Mouse (Mus musculus) layer of hippocampus, adult 8-10 months (tissue): ENCODE data around the gene Lrrc4. TPM values are rescaled to one million over a fixed set of nuclear protein-coding genes. Genes with fewer than 3 reads are reported as not detected.

Experiments
- DNase-seq, 2 experiments: peaks; one replicate each; pipeline ENCODE4 v3.0.0; 2022; ENCODE audit warnings: low spot score in 2 of 2
- total RNA-seq, 4 experiments: library from RNA; stranded (reverse); gene quantifications; 2 replicates each; pipeline ENCODE4 v1.2.4; 2022

The Lrrc4 gene
- total RNA-seq, 4 experiments from 2014 or later = 89.1 to 97.1 (median 91.5) TPM

DNA sequence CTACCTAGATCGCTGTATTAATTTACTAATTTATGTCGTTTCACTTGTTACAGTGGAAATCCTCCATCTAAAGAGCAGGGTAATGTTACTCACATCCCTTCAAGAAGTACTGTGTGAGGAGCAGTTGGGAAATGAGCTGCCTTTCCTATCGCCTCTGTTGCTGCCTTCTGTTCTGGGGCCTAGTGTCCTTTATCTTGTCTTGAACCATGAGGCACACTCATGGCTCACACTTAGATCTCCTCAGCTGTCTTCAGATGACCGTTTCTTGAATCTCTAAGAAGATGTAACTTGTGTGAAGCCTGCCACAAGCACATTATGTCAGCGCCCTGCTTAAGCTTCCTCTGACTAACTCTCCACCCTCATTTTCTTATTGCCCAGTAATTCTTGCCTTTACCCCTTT lies 209.6 kb downstream of the Lrrc4 start:
- DNase-seq = no peak

DNA sequence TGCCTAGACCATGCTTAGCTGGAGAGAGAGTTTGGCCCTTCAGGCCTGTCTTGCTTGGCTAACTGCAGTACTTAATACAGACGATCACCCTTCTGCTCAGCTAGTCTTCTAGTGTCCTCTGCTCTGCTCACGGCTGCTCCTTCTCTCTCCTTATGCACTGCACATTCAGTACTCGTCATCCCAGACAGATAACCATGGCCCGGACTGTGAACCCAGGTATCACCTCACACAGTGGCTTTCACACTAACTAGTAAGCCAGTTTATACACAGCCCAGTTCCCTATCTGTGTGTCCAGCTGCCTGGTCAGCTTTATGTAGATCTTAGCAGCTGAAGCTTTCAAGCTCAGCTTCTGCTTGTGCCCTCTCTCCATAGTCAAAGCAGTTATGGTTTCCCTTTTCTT lies 210.1 kb downstream of the Lrrc4 start:
- no peak for DNase-seq

DNA sequence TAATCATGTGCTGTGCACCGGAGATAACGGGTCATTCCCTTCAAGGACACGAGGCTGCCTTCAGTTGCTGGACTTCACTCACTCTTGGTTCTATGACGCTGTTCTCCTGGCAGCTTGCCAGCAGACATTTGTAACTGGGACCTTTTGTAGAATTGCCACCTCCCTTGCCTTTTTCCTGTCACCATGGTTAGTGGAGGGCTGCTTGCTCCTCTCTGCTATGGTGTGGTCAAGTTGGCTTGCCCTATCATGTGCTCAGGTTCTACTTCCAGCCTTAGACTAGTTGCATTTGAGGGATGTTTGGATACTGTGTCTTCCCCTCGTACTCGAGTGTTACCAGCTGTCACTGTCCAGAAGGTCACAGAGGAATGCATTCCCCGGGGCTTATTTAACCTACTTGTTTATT lies 212.8 kb downstream of the Lrrc4 start:
- DNase-seq = peak; percentile 40 to 46

DNA sequence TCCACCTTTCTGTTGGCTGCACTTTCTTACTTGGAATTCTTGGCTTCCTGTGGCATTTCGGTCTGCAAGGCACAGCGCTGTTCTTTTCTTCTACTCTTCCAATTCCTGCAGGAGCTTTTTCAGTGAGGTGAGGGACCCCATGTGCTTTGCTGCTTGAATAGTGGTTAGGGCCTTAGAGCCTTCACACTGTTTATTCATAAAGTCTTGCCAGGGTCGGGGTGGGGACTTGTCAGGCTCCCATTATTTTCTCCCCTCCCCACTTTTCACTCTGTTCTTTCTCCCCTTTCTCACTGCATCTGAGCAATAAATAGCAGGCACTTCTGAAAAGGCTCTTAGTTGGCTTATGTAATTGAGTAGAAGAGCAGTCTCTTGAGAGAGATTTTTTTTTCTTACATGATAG lies 213.2 kb downstream of the Lrrc4 start:
- no peak for DNase-seq

DNA sequence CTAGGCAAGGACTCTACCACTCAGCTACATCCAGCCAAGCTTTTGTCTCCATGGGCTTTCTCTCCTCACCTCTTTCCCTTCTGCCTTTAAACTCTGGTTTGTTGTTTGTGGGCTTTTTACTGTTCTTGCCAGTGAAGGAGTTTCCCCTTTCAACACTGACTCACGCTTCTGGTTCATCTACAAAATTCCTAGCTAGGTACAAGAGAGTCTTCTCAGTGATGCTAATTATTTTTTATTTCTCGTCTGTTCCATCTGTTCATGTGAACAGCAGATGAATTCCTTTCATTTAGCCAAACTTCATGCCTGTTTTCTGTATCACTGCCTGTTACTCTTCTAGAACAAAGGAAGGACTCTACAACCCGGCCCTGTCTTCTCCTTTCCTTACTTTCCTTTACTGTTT lies 215.6 kb downstream of the Lrrc4 start:
- DNase-seq = peak in 1 of 2 experiments; percentile 42

DNA sequence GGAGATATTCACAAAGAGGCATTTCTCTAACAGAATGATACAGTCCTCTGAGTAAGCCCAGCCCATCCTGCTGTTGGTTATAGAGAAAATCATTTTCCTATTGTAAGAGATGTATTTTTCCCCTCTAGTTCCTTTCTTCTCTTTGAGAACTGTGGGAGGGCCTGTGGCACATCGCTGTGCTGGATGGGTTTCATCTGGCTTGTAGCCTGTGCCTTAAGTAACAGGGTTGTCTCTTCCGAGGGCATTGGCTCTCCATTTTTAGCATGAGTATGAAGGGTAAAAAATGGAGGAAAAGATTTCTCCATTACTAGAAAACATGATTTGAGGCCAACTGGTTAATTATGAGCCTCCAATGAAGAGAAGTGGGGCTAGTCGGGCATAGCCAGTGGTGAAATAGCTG lies 216.1 kb downstream of the Lrrc4 start:
- DNase-seq = no peak

DNA sequence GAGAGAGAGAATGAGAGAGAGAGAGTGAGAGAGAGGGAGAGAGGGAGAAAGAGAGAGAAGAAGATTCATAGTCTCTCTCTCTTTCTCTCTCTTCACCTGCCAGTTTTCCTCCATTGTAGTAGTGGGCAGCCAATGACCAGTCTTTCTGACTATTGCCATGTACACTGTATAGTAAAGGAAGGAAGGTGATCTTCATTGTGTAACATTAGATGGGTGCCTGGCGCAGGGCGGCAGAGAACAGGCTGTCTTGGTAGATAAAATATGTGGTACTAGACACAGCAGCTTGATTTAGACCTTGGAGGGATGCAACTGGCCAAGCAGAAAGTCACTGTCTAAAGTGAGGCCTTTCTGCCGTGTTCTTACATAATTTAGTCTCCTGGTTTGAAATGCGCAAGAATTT lies 216.7 kb downstream of the Lrrc4 start:
- DNase-seq = no peak

DNA sequence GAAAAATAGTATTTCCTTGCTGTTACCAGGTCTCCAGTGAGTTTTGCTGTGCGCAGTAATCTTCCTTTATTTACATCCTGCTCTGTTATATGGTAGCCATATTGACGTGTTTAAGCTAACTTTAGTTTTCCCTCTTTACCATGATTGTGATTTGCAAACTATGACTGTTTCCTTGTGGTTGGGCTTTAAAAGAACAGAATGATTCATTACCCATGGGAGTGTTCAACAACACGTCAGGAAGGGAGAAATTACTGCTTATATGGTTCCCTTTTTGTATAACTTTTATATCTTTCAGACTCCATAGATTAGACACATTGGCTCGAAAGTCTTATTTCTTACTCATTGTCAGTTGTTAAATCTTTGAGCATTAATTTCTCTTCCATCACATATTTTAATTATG lies 218.1 kb downstream of the Lrrc4 start:
- DNase-seq = no peak

Other genes with a start within 250 kb of the Lrrc4 start
- gene Lep, start 228.5 kb upstream of the Lrrc4 start, total RNA-seq = not detected